Mouse (Mus musculus): ENCODE results near the gene Pdk3. TPM values are rescaled to one million over a fixed set of nuclear protein-coding genes. Genes with fewer than 3 reads are reported as not detected.

The Pdk3 gene
- total RNA-seq, 2 experiments from 2014 or later = 24.4 to 26.2 TPM

Other genes with a start within 250 kb of the Pdk3 start
- gene Pola1, start 200.0 kb downstream of the Pdk3 start, total RNA-seq (2021) = 10 to 100 TPM; 17.8 to 25.5 TPM
- 1 to 10 TPM; 2.3 to 3.3 TPM for gene Pcyt1b, start 177.3 kb downstream of the Pdk3 start, total RNA-seq (2021)
- under 1 TPM in 1 of 2 experiments, not detected in 1; 0.48 TPM for gene AU015836, start 136.5 kb upstream of the Pdk3 start, total RNA-seq (2021)

Data from adrenal gland, postnatal 4 days (tissue).